Mouse (Mus musculus): Measurements from ENCODE around the gene Mptx1. TPM values are rescaled to one million over a fixed set of nuclear protein-coding genes. Genes with fewer than 3 reads are reported as not detected.

The Mptx1 gene
- total RNA-seq (2023), result not detected

GRCm38 (mm10) chr1:174330218-174330617 lies at the start of gene Mptx1:
Mptx1 (plus strand) TSS chr1:174330518.

DNA sequence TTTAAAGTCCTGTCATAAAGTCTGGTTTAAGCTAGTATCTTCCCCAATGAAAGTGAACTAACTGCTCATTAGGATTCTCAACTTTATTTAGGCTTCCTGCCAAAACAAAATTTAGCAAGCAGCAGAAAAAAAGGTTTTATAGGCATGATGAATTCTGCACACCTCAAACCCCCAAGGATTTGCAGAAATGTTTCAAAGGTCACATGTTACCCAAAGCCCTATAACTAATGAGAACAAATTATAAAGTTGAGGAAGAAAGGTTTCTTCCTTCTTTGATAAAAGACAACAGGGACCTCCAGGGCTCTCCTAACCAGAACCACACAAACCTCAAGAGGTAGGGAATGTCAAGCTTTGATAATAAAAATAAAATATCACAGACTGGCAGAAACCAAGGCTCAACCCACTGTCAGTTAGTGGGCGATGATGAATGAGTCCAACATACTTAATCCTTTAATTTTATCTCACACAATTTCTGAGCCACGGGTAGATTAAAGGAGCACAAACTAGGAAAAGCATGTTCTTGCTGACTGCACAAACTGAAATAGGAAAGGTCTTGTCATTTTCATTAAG lies 34.6 kb downstream of the Mptx1 start, which contains the start of gene Olfr417:
Gene Olfr417 (plus strand): TSS at position 241 of the 570 bp plus-strand sequence.

Other genes starting within 250 kb of the Mptx1 start
- not detected for gene Olfr429, start 246.2 kb upstream of the Mptx1 start, total RNA-seq (2023)
- not detected for gene Olfr427, start 233.6 kb upstream of the Mptx1 start, total RNA-seq (2023)
- gene Olfr231, start 209.4 kb upstream of the Mptx1 start, total RNA-seq (2023), result not detected
- gene Olfr424, start 199.0 kb upstream of the Mptx1 start, total RNA-seq (2023), result not detected
- not detected for gene Olfr420, start 174.9 kb upstream of the Mptx1 start, total RNA-seq (2023)
- 0.80 TPM for gene Spta1, start 157.7 kb upstream of the Mptx1 start, total RNA-seq (2023)
- not detected for gene Olfr419, start 78.5 kb upstream of the Mptx1 start, total RNA-seq (2023)
- not detected for gene Olfr417, start 34.6 kb downstream of the Mptx1 start, total RNA-seq (2023)
- not detected for gene Olfr248, start 60.5 kb downstream of the Mptx1 start, total RNA-seq (2023)
- not detected for gene Olfr414, start 93.5 kb downstream of the Mptx1 start, total RNA-seq (2023)
- not detected for gene Olfr220, start 111.6 kb downstream of the Mptx1 start, total RNA-seq (2023)
- not detected for gene Fmn2, start 171.3 kb downstream of the Mptx1 start, total RNA-seq (2023)